Mouse (Mus musculus) embryonic stem cell, embryonic (primary cell): ENCODE measurements at regions not wholly inside any gene's neighbourhood (a gene's known extent, or its start where the extent isn't known, plus 50 kb on each side); places are given as distances from the start of the nearest gene placed in this dataset.

ENCODE experiments used
- CTCF ChIA-PET, 4 experiments: fragments of 300-600 bp in 2 of 4; fragments of 350-600 bp in 2 of 4; sonication (Branson Sonifier 250); formaldehyde crosslinking; loops; one replicate each; lab custom pipeline; 2022; ENCODE audit warnings: inconsistent platforms in 2 of 4; lab: Charles Lee
- POLR2A ChIA-PET, 4 experiments: fragments of 300-600 bp in 2 of 4; fragments of 350-600 bp in 2 of 4; sonication (Branson Sonifier 250); formaldehyde crosslinking; loops; one replicate each; lab custom pipeline; 2022; ENCODE audit warnings: antibody characterized with exemption in 4 of 4, inconsistent platforms in 1 of 4; lab: Charles Lee

DNA sequence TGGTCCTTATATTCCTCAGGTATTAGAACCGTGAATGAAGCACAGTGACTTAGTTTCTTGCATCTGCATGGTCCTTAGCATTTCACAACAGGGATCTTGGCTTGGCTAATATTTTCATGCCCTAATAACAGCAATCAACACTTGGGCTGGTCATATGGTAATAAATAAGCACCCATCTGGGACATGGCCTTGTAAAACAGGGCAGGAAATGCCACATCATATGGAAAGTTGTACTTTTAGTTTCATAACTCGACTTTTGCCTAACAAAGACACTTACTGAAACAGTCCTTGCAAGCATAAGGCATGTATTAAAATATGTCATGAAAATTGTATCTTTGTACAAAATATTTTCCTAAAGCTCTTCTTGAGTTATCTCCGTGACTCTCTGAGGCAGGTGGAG is 175.8 kb upstream of the Prdm1 start:
- POLR2A ChIA-PET, result interaction anchor here in 1 of 4 experiments (0.5 kb wide), 1 partner anchor 34 kb away, joined by 3 read pairs; no protein-coding TSS in a partner anchor
- CTCF ChIA-PET, result no interaction called here

DNA sequence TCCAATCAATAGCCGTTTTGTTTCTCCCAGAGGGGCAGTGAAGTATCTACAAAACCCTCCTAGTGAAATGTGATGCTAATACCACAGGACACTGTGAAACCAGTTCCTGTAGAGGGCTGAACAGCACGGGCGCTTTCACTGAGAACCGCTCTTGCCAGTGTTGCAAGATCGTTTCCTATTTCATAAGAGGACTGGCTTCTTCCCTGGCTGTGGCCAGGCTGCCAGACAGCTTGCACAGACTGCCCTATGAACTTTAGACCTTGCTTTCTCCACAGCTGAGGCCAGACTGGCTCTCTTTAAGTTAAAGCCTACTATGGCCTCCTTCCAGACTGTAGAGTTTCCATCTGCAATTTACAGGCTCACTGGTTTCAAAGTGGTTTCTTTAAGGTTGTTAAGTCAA is 173.8 kb upstream of the Prdm1 start:
- ChIA-PET POLR2A (no interaction called here), CTCF (no interaction called here)

DNA sequence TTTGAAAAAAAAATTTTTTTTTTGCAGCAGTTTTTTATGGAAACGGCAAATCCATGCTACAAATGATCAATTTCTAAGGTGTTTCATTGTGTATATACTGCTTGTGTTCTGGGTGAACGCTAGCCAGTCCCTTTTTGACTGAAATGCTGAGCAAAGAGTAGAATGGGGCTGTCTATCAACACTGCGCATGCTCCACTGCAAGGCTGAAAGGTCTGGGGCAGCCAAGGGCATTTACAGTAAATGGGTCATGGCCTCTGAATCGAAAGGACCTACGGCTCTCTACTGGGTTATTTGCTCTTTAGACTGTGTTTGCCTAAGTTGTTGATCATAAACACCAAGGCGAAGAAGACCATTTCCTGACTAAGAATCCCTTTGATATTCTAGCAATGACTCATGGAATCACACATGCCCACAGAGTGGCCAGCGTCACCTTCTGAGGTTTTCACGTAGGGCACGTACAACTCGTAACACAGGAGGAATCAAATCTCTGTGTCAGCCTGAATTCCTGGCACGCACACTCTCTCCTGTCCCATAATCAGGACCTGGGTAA is 171.8 kb upstream of the Prdm1 start:
- ChIA-PET POLR2A (interaction anchor here in 3 of 4 experiments (0.6 to 3.3 kb wide), 24 partner anchors 8 to 589 kb away, joined by 3 to 36 read pairs (median 4); partner anchors contain the start of gene Prdm1 (in 1 of the 3)), CTCF (interaction anchor here in 1 of 4 experiments (0.6 kb wide), 1 partner anchor 216 kb away, joined by 6 read pairs; no protein-coding TSS in a partner anchor)

DNA sequence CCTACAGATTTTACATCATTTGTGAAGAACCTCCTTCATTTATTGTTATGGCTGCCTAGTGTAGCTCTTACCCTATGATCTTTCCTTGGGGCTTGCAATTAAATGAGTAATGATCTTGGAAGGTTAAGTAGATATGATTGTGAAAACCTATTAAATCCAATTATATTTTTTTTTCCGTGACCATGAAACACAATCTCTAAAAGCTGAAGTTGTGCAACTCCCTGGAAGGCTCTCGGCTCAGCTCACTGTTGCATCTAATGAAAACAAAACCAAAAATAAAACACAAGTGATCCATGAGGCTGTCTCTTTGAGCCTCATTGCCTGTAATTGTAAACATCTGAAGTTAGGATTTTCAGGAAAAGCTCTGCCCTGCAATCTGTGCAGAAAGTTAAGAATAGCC is 169.7 kb upstream of the Prdm1 start:
- POLR2A ChIA-PET, result interaction anchor here in 3 of 4 experiments (1.0 to 3.3 kb wide), 7 partner anchors 9 to 306 kb away, joined by 3 to 36 read pairs (median 6); partner anchors contain the start of gene Prdm1 (in 1 of the 3)
- CTCF ChIA-PET, result interaction anchor here in 1 of 4 experiments (0.6 to 0.7 kb wide), 2 partner anchors 29 to 1621 kb away, joined by 3 read pairs; no protein-coding TSS in a partner anchor

DNA sequence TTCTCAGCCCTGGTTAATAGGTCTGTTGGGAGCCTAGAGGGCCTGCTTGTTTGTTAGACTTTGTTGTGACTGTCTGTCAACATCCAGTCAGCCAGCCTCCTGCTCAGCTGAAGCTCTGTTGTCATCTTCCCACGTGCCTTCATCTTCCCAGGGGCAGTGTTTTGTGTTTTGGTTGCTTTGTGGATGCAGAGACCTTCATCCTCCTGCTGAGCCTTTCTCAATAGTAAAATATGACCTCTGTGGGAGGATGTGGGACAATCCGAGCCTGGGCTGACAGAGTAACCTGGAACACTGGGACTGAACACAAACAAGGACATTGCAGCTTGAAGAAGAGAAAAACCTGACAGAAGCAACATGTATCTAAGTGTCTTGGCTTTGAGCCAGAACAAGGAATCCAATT is 168.7 kb upstream of the Prdm1 start:
- CTCF ChIA-PET, result no interaction called here
- POLR2A ChIA-PET, result interaction anchor here in 1 of 4 experiments (3.3 kb wide), 1 partner anchor 8 kb away, joined by 12 read pairs; no protein-coding TSS in a partner anchor

DNA sequence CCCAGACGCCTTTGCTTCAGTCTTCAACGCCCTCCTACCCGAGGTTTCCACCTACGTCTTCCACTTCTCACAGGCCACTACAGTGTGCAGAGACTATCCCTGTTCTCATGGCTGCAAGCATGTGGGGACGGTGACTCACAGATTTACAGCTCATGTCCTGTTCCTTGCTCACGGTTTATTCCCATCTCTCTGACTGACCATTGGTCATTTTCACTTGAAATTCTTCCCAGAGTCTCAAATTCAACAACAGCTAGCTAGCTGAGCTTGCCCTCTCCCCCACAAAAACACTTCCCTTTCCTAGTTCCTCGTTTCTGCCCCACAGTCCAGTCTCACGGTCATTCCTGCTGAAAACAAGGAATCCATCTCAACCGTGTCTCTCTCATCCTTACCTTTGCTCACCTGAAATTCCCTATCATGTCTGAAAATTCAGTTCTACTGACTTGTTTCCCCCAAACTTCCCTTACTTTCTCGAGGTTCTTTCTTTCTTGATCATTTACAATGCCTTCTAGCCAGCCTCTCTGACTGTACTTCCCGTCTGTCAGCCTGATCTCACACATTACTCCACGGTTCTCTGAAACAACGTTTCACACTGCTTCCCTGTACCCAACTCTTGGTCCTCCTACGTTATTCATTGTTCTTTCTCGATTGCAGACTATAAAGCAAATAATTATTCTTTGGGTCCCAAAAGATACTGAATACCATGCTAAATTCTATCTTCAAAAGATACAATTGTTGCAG is 163.5 kb upstream of the Prdm1 start:
- POLR2A ChIA-PET, result no interaction called here

DNA sequence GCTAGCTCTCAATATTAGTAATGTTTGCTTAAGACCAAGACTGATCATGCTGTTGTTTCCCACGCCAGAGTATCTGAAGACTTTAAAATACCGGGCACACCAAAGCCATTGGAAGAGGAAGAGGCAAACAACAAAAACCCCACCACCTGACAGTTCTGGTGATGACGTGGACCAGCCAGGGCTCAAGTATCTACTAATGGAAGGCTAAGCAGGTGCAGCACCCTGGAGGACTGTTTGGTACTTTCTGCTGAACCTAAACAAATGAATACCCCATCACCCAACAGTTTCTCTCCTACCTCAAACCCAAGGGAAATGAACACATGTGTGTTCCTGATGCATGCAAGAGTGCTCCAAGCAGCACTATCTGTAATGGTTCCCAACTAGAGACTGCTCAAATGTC is 160.3 kb upstream of the Prdm1 start:
- ChIA-PET CTCF (no interaction called here), POLR2A (interaction anchor here in 1 of 4 experiments (2.4 kb wide), 1 partner anchor 10 kb away, joined by 12 read pairs; no protein-coding TSS in a partner anchor)

More for the DNA sequence above, 163.5 kb upstream of the Prdm1 start:
- CTCF ChIA-PET, result no interaction called here

DNA sequence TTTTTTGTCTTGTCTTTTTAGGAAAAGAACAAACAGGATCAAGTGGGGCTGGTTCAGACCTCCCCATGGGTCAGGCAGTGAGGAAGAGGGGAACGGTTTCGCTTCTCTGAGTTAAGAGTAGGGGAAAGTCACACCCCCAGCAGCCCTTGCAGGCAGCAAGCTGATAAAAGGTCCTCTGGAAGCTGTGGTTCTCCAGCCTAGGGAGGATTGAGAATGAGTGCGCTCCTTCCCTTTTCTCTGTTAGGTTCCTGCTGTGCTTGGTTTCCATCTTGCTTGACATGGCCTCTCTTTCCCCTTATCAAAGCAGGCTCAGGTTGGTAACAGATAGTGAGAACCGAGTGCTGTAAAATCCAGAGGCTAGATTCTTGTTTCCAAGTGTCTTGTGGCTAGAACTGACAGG is 157.8 kb upstream of the Prdm1 start:
- CTCF ChIA-PET, result interaction anchor here in 1 of 4 experiments (0.7 kb wide), 1 partner anchor 360 kb away, joined by 5 read pairs; no protein-coding TSS in a partner anchor
- POLR2A ChIA-PET, result interaction anchor here in 1 of 4 experiments (0.7 kb wide), 1 partner anchor 311 kb away, joined by 5 read pairs; no protein-coding TSS in a partner anchor

DNA sequence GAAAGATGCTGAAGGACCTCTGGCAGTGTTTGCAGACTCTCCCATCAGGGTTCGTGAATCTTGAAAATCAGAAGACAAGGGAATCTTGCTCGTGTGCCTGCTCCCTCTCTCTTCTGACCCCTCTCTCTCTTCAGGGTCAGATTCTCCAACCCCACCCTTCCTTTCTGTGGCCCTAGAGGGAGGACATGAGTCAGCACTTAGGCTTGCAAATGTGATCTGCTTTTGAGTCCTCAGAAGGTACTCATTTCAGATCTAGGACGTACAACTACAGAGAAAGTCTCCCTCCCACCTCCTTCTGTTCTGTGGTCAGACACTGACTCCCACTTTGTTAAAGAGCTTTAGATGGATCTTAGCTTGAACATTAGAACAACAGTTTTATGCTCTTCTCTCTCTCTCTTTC is 156.9 kb upstream of the Prdm1 start:
- POLR2A ChIA-PET, result interaction anchor here in 1 of 4 experiments (1.0 kb wide), 1 partner anchor 10 kb away, joined by 3 read pairs; no protein-coding TSS in a partner anchor

DNA sequence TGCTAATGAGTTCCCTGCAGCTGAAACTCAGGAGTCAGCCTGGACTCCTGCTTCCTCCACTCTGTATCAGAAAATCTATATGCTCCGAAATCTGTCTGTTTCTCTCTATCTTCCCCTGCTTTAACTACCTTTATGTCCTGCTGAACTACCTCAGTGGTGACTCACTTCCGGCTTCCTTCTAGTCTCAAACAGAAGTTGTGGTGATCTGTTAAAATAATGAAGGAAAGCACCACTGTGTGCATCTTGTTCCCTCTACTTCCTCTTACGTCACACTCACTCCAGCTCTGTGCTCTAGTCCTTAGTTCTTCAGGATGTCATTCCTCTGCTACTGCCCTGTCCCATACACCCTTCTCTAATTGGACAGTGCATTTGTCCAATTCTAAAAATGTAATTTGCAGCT is 148.2 kb upstream of the Prdm1 start:
- CTCF ChIA-PET, result no interaction called here
- POLR2A ChIA-PET, result no interaction called here

More for the DNA sequence above, 156.9 kb upstream of the Prdm1 start:
- CTCF ChIA-PET, result no interaction called here

DNA sequence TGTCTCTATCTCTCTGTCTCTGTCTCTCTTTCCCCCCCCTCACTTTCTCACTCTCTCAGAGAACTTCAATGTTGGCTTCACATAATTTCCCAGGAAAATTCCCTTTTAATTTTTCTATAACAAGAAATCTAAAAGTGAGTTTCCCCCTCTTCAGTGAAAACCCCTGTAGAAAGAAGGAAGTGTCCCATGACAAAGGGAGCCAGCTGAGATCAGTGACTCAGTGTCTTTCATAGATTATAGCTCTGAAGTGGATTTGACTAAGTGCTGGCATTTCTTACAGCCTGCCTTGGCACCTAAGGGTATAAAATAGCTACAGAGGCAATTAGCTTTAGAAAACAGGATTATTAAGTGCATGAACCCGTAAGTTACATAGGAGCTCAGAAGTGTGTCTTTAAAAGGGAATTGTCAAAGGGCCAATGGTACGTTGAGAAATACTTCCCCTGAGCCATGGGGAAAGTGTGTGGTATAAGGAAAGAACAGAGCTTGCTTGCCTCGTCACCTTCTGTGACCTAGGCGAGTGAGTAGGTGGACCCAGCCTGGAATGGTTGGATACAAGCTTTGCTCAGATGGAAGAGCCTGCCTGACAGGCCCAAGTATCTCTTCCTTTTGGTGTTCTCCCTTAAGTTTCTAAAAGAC is 137.3 kb upstream of the Prdm1 start:
- ChIA-PET CTCF (interaction anchor here in 1 of 4 experiments (0.6 kb wide), 1 partner anchor 1765 kb away, joined by 3 read pairs; no protein-coding TSS in a partner anchor), POLR2A (no interaction called here)

DNA sequence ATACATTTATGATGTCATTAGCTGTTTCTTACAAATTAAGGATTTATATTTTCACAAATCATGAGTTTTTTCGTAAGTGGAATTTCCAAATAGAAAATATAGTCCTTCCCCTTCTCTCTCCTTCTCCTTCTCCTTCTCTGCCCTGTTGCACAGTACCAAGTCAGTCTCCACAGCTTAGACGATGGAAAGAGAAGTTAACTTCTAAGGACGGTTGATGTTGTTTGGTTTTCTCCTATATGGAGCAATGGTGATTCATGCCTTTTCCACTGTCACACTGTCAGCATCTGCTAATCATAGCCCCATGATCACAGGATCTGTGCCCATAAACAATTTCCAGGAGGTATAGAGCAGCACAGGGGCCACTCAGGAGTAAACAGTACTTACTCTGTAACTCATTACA is 131.2 kb upstream of the Prdm1 start:
- ChIA-PET POLR2A (interaction anchor here in 2 of 4 experiments (0.6 to 1.6 kb wide), 2 partner anchors 12 to 198 kb away, joined by 3 to 4 read pairs; no protein-coding TSS in a partner anchor), CTCF (no interaction called here)

DNA sequence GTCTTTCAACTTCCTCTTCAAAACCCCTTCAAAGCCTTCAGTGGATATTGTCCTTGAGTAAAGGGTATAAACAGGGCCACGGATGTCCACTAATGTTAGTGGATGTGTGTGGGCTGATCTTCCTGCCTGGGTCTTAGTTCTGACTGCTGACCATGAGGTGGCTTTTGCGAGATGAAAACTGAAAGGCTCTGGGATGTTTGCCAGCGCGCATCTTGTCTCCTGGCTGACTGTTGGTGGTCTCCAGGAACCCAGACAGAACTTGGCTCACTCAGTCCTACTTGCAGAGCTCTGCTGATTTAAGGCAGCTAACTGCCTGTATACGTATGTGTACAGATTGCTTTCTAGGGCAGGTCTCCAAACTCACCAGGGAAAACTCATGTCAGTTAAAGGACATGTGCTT is 125.5 kb upstream of the Prdm1 start:
- CTCF ChIA-PET, result no interaction called here
- POLR2A ChIA-PET, result no interaction called here

DNA sequence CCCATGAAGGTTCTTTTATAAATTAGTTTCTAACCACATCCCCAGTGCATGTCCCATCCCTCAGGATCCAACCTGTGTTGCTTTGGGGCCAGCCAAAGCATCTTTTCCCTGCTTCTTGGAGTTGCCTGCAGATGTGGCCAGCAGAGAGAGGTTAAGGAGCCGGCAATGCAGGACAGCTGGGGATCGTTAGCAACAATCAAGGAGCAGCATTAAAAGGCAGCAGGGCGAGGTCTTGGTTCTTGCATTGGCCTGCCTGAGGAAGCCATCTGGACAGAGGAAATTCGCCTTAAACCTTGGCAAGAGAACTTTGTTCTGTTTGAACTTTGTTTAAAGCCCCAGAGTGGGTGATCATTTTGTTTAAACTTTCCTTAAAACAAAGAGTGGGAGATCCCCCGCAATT is 118.7 kb upstream of the Prdm1 start:
- CTCF ChIA-PET, result no interaction called here
- POLR2A ChIA-PET, result interaction anchor here in 1 of 4 experiments (1.0 kb wide), 1 partner anchor 12 kb away, joined by 4 read pairs; no protein-coding TSS in a partner anchor

DNA sequence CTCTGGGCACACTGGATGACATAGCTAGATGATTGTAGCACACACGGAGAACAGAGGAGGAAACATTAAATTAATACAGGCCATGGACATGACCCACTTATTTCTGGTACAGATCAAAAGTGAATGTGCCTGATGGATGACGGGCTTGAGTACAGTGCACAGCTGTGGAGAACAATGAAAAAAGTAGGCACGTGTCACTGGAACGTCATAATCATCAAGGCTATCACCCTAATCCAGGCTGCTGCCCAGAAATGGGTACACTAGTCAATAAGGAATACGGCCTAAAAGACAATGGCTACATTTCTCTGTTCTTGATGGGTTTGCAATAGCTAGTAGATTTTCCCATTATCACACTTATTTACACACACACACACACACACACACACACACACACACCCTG is 118.3 kb upstream of the Prdm1 start:
- CTCF ChIA-PET, result no interaction called here
- POLR2A ChIA-PET, result no interaction called here

DNA sequence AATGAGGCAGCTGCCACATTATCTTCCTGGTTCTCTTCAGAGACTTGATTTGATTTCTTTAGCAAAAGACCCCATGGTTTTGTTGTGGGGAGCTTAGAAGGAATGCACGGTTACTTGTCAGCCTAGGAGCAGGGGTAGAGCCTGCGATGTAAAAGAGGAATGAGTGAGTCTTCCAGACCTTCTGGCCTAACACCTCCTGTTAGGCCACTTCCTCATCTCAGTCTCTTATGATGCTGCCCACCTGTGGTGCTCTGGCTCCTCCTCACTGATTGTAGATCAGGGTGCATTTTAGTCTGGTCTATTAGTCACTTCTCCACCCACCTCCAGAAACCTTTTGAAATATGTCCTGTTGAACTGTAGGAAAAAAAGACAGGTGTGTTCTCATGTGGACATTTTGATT is 113.3 kb upstream of the Prdm1 start:
- ChIA-PET POLR2A (no interaction called here), CTCF (no interaction called here)

DNA sequence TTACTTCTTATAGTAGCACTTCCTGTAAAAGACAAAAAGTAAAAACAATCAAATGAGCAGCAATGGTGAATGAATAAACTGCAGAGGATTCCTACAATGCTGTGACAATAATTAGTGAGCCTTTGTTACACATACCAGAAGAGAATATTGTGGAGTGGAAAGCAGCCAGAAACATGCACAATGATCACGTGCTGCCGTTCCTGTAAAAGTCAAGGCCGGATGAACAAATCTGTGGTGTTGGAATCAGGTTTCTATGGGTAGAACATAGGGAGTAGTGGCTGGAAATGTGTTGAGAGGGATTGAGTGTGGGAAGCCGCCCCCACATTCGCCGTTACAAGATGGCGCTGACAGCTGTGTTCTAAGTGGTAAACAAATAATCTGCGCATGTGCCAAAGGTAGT is 112.3 kb upstream of the Prdm1 start:
- ChIA-PET POLR2A (no interaction called here), CTCF (no interaction called here)

DNA sequence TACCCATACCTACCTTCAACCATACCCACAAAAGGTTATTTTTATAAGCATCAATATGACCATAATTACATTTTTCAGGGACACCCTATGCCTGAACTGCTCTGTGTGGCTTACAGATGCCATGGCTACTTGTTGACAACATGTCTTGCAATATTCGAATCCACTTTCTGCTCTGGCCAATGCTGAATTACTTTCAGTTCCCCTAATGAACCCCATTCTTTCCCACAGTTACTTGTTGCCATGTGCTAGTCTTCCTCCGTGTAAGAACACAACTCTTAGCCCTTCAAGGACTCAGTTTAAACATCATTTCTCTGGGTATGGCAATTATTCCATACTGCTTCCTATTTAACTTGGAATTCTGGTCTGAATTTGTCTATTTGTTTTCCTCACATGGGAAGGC is 110.4 kb upstream of the Prdm1 start:
- POLR2A ChIA-PET, result no interaction called here
- CTCF ChIA-PET, result no interaction called here

DNA sequence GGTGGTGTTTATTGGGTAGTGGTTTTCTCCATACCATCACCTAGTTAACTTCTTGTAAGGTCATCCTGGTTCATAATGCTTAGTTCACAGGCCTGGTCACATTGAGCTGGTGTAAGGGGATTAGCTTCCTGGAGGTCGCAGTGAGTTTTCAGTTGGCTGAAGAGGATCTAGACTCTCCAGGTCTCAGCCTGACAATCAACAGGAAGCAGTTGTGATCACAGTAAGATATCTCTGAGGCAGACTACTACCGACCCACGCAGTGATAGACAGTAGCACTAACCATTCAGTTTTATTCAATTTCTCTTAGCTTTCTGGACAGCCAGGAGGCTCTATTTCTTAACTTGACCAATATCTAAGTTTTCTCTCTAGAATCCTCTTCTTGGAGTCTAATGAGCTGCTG is 108.5 kb upstream of the Prdm1 start:
- CTCF ChIA-PET, result no interaction called here
- POLR2A ChIA-PET, result no interaction called here

DNA sequence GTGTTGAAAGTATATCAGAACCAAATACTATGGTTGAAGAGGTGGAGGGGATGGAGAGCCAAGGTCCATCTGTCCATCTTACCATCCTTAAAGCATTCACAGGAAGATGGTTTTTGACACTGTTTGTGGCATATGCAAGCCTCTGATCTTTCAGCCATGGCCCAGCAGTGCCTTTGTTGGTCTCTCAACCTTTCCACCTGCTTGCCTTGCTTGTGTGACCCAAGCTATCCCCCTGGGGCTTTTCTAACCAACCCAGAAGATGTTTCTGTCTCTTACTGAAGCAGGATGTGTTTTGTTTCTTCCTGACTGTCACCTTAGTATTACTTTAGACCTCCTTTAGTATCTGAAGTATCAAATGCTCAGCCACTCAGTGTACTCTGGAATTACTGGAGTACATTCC is 107.8 kb upstream of the Prdm1 start:
- ChIA-PET POLR2A (no interaction called here), CTCF (no interaction called here)
